Mouse (Mus musculus) stomach, embryonic 15.5 days (tissue): ENCODE data around the gene Cab39l. TPM values are rescaled to one million over a fixed set of nuclear protein-coding genes. Genes with fewer than 3 reads are reported as not detected.
A peak's percentile ranks its signal among the peaks of the same experiment; 100 is the strongest.

Source experiments
- ATAC-seq: fragments of 200-750 bp; cut with Nextera tagmentation; 2 replicates; pipeline ENCODE4 v1.8.0; 2017; ENCODE audit warnings: low read depth, moderate number of reproducible peaks, moderate TSS enrichment; ENCODE audit not compliant: insufficient read depth, low FRiP score
- H3K27ac ChIP-seq: fragments of 300-500 bp; sonication (generic); 2 replicates; pipeline ENCODE4 v1.5.1; 2015; ENCODE audit warnings: mild to moderate bottlenecking, inconsistent platforms
- H3K27me3 ChIP-seq: fragments of 300-500 bp; sonication (generic); replicated peaks from 2 replicates; pipeline ENCODE4 v1.6.1; 2015; ENCODE audit warnings: inconsistent platforms
- H3K36me3 ChIP-seq: fragments of 300-500 bp; sonication (generic); 2 replicates; pipeline ENCODE4 v1.6.1; 2015; ENCODE audit warnings: inconsistent platforms
- H3K4me1 ChIP-seq: fragments of 300-500 bp; sonication (generic); 2 replicates; pipeline ENCODE4 v1.6.1; 2015; ENCODE audit warnings: inconsistent platforms
- H3K4me2 ChIP-seq: fragments of 300-500 bp; sonication (generic); 2 replicates; pipeline ENCODE4 v1.6.1; 2015; ENCODE audit warnings: mild to moderate bottlenecking, inconsistent platforms
- H3K4me3 ChIP-seq: fragments of 300-500 bp; sonication (generic); replicated peaks from 2 replicates; pipeline ENCODE4 v1.5.1; 2015; ENCODE audit warnings: inconsistent platforms
- H3K9ac ChIP-seq: fragments of 300-500 bp; sonication (generic); 2 replicates; pipeline ENCODE4 v1.6.1; 2015; ENCODE audit warnings: inconsistent platforms
- H3K9me3 ChIP-seq: fragments of 300-500 bp; sonication (generic); 2 replicates; pipeline ENCODE4 v1.6.1; 2016; ENCODE audit warnings: inconsistent platforms
- WGBS: fragments of 180-500 bp; shearing (Covaris S2); methylation state at CpG from one replicate; pipeline ENCODE4 v1.1.7; 2015; 5-methylcytosine and 5-hydroxymethylcytosine counted together
- polyA plus RNA-seq: library from polyadenylated mRNA; unstranded; fragments of >200 nt; fragmentation: Nextera tagmentation; extraction: Ambion mirVana; gene quantifications from 2 replicates; pipeline ENCODE4 v1.2.1, GENCODE M21; 2015

Cab39l gene
- polyA plus RNA-seq, 1 experiment from 2014 or later = 36.2 TPM

GRCm38 (mm10) chr14:59525843-59526242, 85.1 kb downstream of the Cab39l start:
- Histone ChIP-seq H3K36me3 (0 out of 2 replicates have a peak, but pooled peaks cover 2% of the 10 kb centered on the region), H3K4me2 (no peak overlapping the region), H3K9ac (no peak overlapping the region), H3K27ac (no peak overlapping the region), H3K4me3 (no peak overlapping the region), H3K9me3 (no peaks in the 10 kb centered on the region), H3K27me3 (no peaks in the 10 kb centered on the region), H3K4me1 (no peaks in the 10 kb centered on the region)
- ATAC-seq = no peak
- WGBS = 70% methylated on average over 5 of the region's 5 CpGs

- no peak overlapping the region for H3K4me2 ChIP-seq
- no peaks in the 10 kb centered on the region for H3K4me1 ChIP-seq
- no peak overlapping the region for H3K4me3 ChIP-seq
- no peak overlapping the region for H3K9ac ChIP-seq
- ATAC-seq = no peak
- no peak overlapping the region for H3K27ac ChIP-seq
- H3K9me3 ChIP-seq = no peaks in the 10 kb centered on the region
- H3K36me3 ChIP-seq = 0 out of 2 replicates have a peak, but pooled peaks cover 3% of the 10 kb centered on the region
- WGBS = 62% methylated on average over 1 of the region's 1 CpGs
- H3K27me3 ChIP-seq = no peaks in the 10 kb centered on the region
Measured at GRCm38 (mm10) chr14:59530801-59531200, 90.0 kb downstream of the Cab39l start.

- Histone ChIP-seq H3K27ac (peak overlapping the region; percentile 77), H3K4me1 (no peaks in the 10 kb centered on the region)
- 64% methylated on average over 1 of the region's 1 CpGs for WGBS
Measured at GRCm38 (mm10) chr14:59532986-59533385, 92.2 kb downstream of the Cab39l start.

GRCm38 (mm10) chr14:59533908-59534307, 93.1 kb downstream of the Cab39l start:
- Histone ChIP-seq H3K4me3 (no peak overlapping the region), H3K36me3 (0 out of 2 replicates have a peak, but pooled peaks cover 3% of the 10 kb centered on the region), H3K9me3 (no peaks in the 10 kb centered on the region), H3K27me3 (no peaks in the 10 kb centered on the region), H3K27ac (no peak overlapping the region), H3K4me2 (no peak overlapping the region), H3K4me1 (no peaks in the 10 kb centered on the region), H3K9ac (no peak overlapping the region)
- no peak for ATAC-seq

More at GRCm38 (mm10) chr14:59532986-59533385, 92.2 kb downstream of the Cab39l start:
- H3K27me3 ChIP-seq = no peaks in the 10 kb centered on the region
- no peak overlapping the region for H3K4me2 ChIP-seq
- H3K9me3 ChIP-seq = no peaks in the 10 kb centered on the region
- 0 out of 2 replicates have a peak, but pooled peaks cover 3% of the 10 kb centered on the region for H3K36me3 ChIP-seq
- H3K4me3 ChIP-seq = no peak overlapping the region
- H3K9ac ChIP-seq = no peak overlapping the region
- ATAC-seq = peak; percentile 88

DNA sequence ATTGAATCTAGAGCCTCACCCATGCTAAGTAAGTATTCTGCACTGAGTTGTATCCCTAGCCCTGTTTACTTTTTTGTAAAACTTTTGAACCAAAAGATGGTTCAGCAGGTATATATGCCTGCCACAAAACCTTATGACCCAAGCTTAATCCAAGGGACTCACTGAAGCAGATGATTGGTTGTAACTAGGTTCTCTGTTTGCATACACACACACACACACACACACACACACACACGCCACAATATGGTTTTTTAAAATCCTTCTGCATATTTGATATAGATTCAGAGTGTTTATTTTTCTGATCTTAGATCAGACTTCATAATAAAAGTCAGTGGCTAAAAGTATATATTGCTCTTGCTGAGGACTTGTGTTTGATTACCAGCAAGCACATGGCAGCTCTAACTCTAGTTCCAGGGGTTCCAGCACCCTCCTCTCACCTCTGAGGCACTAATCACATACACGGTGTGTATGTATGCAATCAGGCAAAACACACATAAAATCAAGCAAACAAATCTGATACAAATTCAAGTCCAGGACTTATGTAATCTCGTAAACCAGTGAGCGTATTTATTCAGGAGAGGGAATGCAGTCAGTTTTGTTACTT, 97.2 kb downstream of the Cab39l start:
- Histone ChIP-seq H3K4me2 (no peak overlapping the region), H3K9me3 (no peaks in the 10 kb centered on the region), H3K9ac (no peak overlapping the region), H3K36me3 (no peaks in the 10 kb centered on the region), H3K4me1 (no peaks in the 10 kb centered on the region), H3K4me3 (no peak overlapping the region), H3K27ac (no peak overlapping the region), H3K27me3 (no peaks in the 10 kb centered on the region)
- WGBS = 64% methylated on average over 4 of the region's 4 CpGs
- ATAC-seq = 0 out of 2 replicates have a peak, but pooled peaks have one; percentile 39

- no peak overlapping the region for H3K4me3 ChIP-seq
- H3K9me3 ChIP-seq = no peaks in the 10 kb centered on the region
- H3K36me3 ChIP-seq = no peaks in the 10 kb centered on the region
- no peak overlapping the region for H3K9ac ChIP-seq
- H3K4me2 ChIP-seq = no peak overlapping the region
- WGBS = 74% methylated on average over 2 of the region's 2 CpGs
- no peaks in the 10 kb centered on the region for H3K4me1 ChIP-seq
- H3K27ac ChIP-seq = no peak overlapping the region
- H3K27me3 ChIP-seq = no peaks in the 10 kb centered on the region
- no peak for ATAC-seq
Measured at GRCm38 (mm10) chr14:59540230-59540629, 99.5 kb downstream of the Cab39l start.

- H3K4me3 ChIP-seq = no peak overlapping the region
- no peaks in the 10 kb centered on the region for H3K9me3 ChIP-seq
- no peak overlapping the region for H3K4me2 ChIP-seq
- no peaks in the 10 kb centered on the region for H3K36me3 ChIP-seq
- WGBS = 71% methylated on average over 6 of the region's 6 CpGs
- no peaks in the 10 kb centered on the region for H3K27me3 ChIP-seq
- H3K27ac ChIP-seq = no peak overlapping the region
- ATAC-seq = no peak
- H3K9ac ChIP-seq = no peak overlapping the region
- H3K4me1 ChIP-seq = no peaks in the 10 kb centered on the region
Measured at GRCm38 (mm10) chr14:59540761-59541160, 100.0 kb downstream of the Cab39l start.

DNA sequence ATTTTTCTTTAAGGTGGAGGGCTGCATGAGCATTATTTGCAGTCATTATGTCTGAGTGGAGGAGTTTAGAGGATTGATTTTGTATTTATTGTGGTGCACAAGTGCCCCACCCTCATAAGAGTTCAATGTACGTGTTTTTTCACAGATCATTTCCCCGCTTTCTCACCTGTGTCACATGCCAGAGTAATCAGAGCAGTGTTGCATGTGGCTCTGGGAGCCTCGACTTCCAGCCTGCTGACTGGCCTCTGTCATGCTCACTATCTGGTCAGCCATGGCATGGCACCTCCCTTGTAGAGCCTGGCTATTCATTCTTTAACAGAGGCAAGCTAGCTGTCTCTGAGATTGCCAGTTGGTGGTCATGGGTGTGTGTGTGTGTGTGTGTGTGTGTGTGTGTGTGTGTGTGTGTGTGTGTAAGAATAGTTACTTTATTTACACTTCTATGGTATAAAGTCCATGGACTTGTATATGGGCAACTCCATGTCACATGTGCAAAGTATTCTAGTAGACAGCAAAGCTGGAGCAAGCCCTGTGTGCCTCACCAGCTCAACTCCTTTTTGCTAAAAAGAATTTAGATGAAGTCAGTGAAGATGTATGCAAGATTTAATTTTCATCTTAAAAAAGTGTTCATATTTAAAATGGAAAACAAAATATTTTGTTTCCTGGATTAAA, 102.5 kb downstream of the Cab39l start:
- H3K4me1 ChIP-seq = no peaks in the 10 kb centered on the region; the same call in 1 of the 2 replicates
- H3K9me3 ChIP-seq = no peaks in the 10 kb centered on the region
- no peaks in the 10 kb centered on the region for H3K36me3 ChIP-seq
- no peak overlapping the region for H3K9ac ChIP-seq
- no peak for ATAC-seq
- no peak overlapping the region for H3K4me2 ChIP-seq
- no peak overlapping the region for H3K4me3 ChIP-seq
- H3K27me3 ChIP-seq = no peaks in the 10 kb centered on the region
- WGBS = 68% methylated on average over 3 of the region's 3 CpGs
- H3K27ac ChIP-seq = no peak overlapping the region

DNA sequence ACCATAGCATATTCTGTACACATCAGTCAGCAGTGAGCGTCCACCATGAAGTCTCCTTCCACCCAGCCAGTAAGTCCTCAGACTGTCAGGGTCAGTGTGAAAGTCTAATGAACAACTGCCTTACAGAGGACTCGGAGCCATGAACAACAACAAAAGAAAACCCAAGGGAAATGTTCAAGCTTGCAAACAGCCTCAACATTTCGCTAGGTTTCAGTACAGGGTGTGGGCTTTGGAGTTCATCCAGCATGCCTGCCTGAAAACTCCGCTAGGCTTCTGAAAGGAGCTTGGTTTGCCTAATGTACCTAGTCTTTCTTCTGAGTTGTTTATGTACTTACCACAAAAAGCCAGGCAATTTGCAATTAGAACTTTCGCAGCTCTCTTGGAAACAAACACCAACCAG, 103.2 kb downstream of the Cab39l start:
- Histone ChIP-seq H3K9me3 (no peaks in the 10 kb centered on the region), H3K36me3 (no peaks in the 10 kb centered on the region), H3K4me2 (no peak overlapping the region), H3K4me3 (no peak overlapping the region), H3K4me1 (peaks cover 2% of the 10 kb centered on the region; the same call in 1 of the 2 replicates), H3K9ac (no peak overlapping the region), H3K27ac (0 out of 2 replicates have a peak overlapping the region, but pooled peaks have one; percentile 27), H3K27me3 (no peaks in the 10 kb centered on the region)
- 66% methylated on average over 5 of the region's 5 CpGs for WGBS
- ATAC-seq = no peak

- 76% methylated on average over 7 of the region's 7 CpGs for WGBS
- Histone ChIP-seq H3K4me1 (peaks cover 11% of the 10 kb centered on the region; the same call in 1 of the 2 replicates), H3K4me2 (no peak overlapping the region), H3K36me3 (no peaks in the 10 kb centered on the region), H3K27ac (no peak overlapping the region), H3K27me3 (no peaks in the 10 kb centered on the region), H3K4me3 (no peak overlapping the region), H3K9me3 (no peaks in the 10 kb centered on the region), H3K9ac (no peak overlapping the region)
- ATAC-seq = no peak
Measured at GRCm38 (mm10) chr14:59546162-59546880, 105.5 kb downstream of the Cab39l start.

- no peak for ATAC-seq
- Histone ChIP-seq H3K9me3 (no peaks in the 10 kb centered on the region), H3K36me3 (no peaks in the 10 kb centered on the region), H3K4me2 (no peak overlapping the region), H3K4me3 (no peak overlapping the region), H3K4me1 (peaks cover 13% of the 10 kb centered on the region; the same call in 1 of the 2 replicates), H3K27me3 (no peaks in the 10 kb centered on the region), H3K9ac (no peak overlapping the region), H3K27ac (no peak overlapping the region)
- 50% methylated on average over 5 of the region's 5 CpGs for WGBS
Measured at GRCm38 (mm10) chr14:59547530-59547929, 106.8 kb downstream of the Cab39l start.

GRCm38 (mm10) chr14:59548532-59548931, 107.8 kb downstream of the Cab39l start:
- no peaks in the 10 kb centered on the region for H3K9me3 ChIP-seq
- peaks cover 13% of the 10 kb centered on the region; the same call in 1 of the 2 replicates for H3K4me1 ChIP-seq
- no peaks in the 10 kb centered on the region for H3K36me3 ChIP-seq
- ATAC-seq = no peak
- H3K4me2 ChIP-seq = no peak overlapping the region
- no peak overlapping the region; the same call in 1 of the 2 replicates for H3K27ac ChIP-seq
- no peaks in the 10 kb centered on the region for H3K27me3 ChIP-seq
- no peak overlapping the region for H3K9ac ChIP-seq
- H3K4me3 ChIP-seq = no peak overlapping the region
- 35% methylated on average over 2 of the region's 2 CpGs for WGBS
